Mouse (Mus musculus): ENCODE measurements at regions not wholly inside any gene's neighbourhood (a gene's known extent, or its start where the extent isn't known, plus 50 kb on each side); places are given as distances from the start of the nearest gene placed in this dataset.

DNA sequence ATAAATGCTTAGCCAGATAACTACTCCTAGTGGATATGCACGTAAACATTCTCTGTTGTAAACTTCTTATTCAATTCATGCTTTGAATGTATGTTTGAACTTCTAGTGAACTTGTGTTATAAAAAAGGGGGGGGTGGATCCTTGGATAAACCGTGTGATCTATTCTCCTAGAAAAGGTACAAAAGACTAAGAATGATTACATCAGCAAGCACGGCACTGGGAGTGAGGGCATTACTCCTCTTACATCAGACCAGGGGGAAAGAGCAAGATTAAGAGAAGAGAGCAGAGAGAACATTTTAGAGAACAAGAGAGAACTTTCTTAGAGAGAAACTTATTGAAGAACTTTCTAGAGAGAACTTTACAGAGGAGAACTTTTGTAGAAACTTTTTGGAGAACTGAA is 442.6 kb upstream of the Kcnab2 start:
- TF ChIP-seq GATA1 (IDR thresholded peaks at IDR 0.05; ENCODE audit: borderline replicate concordance, low read length) (no peak), CTCF (IDR thresholded peaks at IDR 0.05; ENCODE audit: low read depth, low read length) (no peak), TAL1 (conservative IDR thresholded peaks at IDR 0.05; ENCODE audit: low read depth, low read length) (no peak)

Data from G1E (cell line).